Mouse (Mus musculus) urinary bladder, postnatal 10 days (tissue): Measurements from ENCODE around the gene Ak4.
"Not testable (repeated sequence)": the region's sequence is repeated elsewhere in the genome, so short reads cannot be mapped to it uniquely, and the experiment has no call there.

Source experiments
- DNase-seq: peaks from one replicate; pipeline ENCODE4 v3.0.0; 2022; ENCODE audit warnings: low spot score

Ak4 gene

GRCm38 (mm10) chr4:101419151-101419910 is at the start of gene Ak4:
Ak4 (plus strand) TSS chr4:101419277.
- DNase-seq: no peak

- no peak for DNase-seq
Observed at GRCm38 (mm10) chr4:101369738-101370275, 49.3 kb upstream of the Ak4 start.

- DNase-seq: no peak
Observed at GRCm38 (mm10) chr4:101372283-101372682, 46.8 kb upstream of the Ak4 start.

DNA sequence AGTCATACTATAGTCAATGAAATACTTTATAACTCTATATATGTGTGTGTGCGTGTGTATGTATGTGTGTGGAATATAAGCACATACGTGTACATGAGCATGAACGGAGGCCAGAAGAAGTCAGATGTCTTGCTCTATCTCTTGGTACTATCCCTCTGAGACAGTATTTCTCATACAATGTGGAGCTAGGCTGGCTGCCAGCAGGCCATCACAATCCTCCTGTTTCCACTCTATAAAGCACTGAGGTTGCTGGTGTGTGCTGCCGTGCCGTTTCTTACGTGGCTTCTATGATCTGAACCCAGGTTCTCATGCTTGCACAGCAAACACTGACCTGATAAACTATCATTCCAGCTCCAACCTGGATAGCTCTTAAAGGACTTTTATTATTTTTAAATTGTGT is 46.3 kb upstream of the Ak4 start:
- no peak for DNase-seq

GRCm38 (mm10) chr4:101374104-101374503 is 45.0 kb upstream of the Ak4 start:
- no peak for DNase-seq

DNA sequence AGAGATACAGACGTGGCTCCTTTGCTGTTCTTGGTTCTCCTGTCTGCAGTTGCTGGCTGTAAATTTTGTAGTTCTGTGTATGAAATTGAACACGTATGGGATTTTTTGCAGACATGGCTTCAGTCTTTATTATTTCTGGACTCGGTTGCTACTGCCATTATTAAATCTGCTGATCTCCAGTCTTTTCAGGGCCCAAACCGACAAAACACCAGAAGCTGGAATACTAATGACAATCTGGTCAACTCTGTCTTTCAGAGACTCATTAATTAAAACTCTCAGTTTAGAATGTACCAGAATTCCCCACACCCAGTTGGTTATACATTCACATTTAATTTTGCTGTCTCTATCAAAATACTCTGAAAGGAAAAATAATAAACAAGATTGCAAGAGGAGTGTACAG is 42.2 kb upstream of the Ak4 start:
- DNase-seq: no peak

DNA sequence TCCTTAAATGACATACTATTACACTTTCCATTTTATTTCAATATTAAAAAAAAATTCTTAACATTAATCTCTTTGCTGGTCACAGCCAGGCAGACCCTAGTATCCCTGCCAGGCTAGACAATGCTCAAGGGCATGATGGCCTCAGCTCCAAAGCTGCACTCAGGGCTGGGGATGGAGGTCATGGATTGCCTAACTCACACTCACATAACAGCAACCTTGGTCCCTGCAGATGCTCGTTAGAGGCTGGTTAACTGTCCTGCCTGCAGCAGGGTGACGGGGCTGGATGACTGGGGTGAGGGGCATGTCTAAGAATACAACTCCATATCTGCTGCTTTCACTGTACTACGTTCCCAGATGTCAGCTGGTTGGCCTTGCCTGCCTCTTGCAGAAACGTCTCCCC is 40.8 kb upstream of the Ak4 start:
- DNase-seq: no peak

DNA sequence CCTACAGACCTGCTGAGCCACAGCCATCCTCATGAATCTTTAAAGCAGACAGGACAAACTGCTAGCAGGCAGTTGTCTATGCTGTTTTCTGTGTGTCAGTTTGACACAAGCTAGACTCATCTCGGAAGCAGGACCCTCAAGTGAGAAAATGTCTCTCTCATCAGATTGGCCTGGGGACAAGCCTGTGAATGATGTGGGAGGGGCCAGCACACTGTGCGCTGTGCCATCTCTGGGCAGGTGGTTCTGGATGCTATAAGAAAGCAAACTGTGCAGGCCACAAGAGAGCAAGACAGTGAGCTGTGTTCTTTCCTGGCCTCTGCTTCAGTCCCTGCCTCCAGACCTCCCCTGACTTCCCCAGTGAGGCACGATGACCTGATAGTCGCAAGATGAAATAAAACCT is 40.3 kb upstream of the Ak4 start:
- DNase-seq: no peak

DNA sequence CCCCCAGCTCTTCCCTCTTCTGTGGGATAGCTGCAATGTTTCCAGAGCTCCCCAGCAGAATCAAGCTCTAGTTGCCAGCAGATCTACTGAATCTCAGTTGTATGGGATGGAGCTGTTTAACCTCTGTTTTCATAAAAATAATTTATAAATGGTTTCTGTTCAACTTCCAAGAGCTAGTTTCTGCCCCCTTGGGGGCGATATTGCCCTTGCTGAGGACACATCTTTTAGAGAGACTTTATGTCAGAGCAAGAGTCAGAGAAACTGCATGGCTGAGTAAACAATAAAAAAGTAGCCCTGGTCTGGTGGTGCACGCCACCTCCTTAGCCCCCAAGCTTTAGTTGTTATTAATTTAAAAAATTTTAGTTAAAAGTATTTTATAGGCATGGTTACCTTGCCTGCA is 34.1 kb upstream of the Ak4 start:
- DNase-seq: no peak

DNA sequence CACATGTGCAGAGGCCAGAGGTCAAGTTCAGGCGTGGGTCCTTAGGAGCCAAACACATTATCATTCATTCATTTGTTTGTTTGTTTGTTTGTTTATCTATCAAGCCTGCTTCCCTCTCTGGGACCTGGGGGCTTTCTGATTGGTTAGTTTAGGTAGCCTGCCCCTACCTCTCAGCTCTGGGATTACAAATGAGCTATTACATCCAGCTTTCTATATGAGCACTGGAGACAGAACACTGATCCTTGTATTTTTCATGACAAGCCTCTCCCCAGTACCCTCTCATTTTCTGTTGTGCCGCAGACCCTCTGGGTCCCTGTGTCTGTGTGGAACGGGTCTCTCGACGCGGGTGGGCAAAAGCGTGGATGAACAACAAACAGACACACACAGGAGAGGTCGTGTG is 30.8 kb upstream of the Ak4 start:
- DNase-seq: no peak

GRCm38 (mm10) chr4:101388656-101389055 is 30.4 kb upstream of the Ak4 start:
- not testable (repeated sequence) for DNase-seq

DNA sequence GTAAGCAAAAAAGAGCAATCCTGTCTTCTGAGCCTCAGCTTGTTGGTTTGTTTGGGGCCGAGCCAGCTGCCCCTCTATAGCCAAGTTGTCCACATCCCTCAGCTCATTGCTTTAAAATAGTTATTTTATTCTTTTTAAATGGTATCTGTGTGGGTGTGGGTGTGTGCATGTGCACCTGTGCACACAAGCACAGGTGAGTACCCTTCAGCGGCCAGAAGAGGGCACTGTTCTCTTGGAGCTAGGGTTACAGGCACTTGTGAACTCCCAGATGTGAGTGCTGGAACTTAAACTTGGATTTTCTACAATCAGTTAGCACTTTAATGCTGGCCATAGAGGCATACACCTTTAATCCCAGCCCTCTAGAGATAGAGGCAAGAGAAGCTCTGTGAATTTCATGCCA is 26.8 kb upstream of the Ak4 start:
- no peak for DNase-seq

GRCm38 (mm10) chr4:101393292-101393711 is 25.8 kb upstream of the Ak4 start:
- no peak for DNase-seq

- no peak for DNase-seq
Observed at GRCm38 (mm10) chr4:101395021-101395533, 24.0 kb upstream of the Ak4 start.

DNA sequence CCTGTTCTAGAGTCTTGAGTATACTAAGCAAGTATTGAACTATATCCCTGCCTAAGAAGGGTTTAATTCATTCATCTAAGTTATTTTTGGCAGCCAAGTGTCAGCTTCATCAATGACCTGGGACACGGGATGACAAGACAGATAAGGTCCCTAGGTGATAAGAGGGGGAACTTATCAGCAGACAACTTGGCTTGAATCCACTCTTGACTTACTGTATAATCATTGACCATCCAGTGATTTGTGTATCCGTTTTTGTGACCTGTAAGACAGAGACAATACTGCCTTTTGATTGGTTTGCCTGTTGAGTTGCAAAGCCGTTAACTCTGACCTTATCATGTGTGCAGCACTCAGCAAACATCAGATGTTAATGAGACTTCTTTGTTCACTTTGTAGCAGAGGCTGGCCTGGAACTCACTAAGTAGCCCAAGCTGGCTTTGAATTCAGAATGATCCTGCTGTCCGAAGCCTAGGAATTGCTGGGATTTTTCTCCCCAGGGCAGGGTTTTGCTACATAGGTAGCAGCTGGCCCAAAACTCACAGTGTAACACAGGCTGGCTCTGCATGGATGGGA is 19.0 kb upstream of the Ak4 start:
- DNase-seq: no peak

DNA sequence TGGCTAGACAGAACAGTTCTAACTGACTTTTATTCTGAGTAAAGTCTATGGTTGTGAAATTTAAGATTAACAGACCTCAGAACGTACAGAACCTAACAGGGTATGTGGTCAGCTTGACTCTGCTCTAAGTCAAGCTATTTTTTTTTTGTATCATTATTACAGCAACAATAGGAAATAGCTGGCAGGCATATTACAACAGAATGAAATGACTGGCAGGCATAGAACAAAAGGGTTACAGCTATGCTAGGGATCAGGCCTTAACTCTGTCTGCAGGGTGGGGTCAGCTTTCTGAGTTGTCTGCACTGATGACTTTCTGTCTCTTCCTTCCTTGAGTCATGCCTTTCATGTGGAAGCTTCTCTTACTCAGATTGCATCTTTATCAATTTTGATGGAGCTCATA is 17.1 kb upstream of the Ak4 start:
- no peak for DNase-seq

DNA sequence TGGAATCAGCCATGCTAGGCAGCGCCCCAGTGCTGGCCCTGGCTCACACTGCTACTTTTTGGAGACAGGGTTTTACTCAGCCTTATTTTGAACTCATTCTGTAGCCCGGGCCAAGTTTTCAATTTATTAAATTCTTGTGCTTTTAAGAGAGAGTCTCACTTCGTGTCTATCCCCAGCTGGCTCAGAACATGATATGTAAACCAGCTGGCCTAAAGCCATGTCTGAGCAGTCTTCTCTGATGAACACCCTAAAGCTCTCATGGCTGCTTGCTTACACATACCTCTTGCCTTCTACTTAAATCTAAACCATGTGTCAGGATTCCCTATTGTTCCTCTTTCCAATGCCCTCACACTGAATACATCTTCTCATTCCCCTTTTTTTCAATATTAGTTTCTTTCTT is 14.2 kb upstream of the Ak4 start:
- no peak for DNase-seq

DNA sequence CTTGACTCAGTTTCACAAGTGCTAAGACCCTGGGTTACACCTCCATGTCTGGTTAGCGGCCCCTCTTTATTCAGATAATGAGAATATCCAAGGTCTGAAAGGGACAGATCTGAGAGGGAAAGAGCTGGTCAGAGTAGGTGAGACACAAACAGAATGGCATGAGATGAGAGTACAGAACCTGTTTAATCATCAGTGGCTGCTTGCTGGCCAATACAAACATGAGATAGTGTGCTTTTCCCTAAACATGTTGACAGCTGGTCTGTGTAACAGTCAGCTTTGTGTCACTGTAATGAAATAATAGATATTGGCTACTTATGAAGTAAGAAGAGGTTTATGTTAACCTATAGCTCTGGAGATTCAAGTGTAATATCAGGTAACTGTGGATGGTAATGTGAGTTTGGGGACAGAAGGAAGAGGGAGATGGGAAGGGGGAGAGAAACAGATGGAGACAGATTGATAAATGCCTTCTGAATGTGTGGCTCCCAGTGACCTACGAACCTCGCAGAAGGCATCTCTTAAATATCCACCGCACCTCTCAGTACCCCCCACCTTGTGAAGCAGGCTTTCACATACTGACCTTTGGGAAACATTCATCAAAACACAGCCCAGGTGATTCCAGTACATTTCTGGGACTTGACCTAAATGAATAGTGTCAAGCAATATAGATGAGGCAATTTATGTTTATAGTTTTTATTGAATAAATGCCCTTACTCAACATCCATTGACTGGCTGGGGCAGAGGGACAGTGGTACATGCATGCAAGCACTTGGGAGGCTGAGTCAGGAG is 12.5 kb upstream of the Ak4 start:
- DNase-seq: no peak

- no peak for DNase-seq
Observed at GRCm38 (mm10) chr4:101416966-101417365, 2.1 kb upstream of the Ak4 start.

DNA sequence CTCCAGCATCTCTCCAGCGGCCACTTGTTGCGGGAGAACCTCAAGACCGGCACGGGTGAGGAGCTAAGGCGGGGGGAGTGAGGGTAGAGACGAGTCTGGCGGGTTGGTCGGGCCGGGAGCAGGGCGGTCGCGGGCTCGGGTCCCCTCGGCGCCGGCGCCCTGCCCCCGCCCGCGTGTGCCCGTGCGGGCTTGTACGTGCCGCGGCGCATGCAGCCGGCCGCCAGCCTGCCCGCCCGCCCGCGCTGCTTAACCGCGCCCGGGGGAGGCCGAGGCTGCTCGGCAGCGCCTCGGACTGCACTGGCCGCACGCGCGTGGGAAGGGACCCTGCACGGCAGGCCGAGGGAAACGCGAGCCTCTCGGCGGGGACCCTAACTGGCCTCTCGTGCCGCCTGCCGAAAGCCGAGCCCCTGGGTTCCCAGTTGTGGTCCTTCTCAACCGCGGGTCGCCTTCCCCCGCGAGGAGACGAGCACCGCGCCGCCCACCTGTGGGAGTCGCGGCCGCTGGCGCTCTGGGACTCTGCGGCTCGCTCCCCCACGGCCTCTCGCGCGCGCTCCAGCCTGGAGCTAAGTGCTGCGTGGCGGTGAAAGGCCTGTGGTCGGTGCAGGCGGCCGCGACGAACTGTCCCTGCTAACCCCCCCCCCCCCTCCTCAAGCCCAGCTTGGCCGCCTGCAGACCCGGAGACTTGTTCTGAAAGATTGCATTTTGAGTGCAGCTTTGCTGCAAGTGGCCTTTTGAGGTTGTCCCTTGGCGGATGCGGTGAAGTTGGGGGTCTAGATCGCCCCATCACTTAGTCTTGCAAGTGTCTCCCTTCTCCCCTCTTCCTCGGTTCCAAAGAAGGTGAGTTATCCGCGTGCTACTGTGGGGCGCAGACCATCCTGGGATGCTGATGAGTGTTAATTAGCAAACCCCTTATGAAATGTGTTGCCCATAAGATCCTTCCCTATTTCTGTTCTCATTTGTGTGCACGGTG is 1.1 kb downstream of the Ak4 start:
- no peak for DNase-seq

GRCm38 (mm10) chr4:101422996-101423395 is 3.9 kb downstream of the Ak4 start:
- DNase-seq: no peak

DNA sequence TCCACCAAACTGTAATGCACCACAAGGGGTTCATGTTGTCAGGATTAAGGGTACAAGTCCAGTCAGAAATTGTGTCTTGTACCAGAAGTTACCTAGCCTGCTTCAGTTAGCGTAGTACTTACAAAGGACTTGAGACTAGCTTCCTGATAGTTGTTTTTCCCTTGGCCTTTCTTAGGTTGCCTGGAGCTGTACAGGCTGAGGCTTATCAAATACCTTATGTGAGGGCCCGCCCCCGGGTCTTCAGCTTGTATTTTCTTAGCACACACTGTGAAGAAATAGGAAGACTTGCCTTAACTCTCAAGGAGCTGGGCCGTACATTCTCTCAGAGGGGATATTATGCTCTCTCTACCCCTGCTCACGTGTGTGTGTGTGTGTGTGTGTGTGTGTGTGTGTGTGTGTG is 4.5 kb downstream of the Ak4 start:
- DNase-seq: no peak
